Mouse (Mus musculus): Measurements from ENCODE around the gene Rab3il1. TPM values are rescaled to one million over a fixed set of nuclear protein-coding genes. Genes with fewer than 3 reads are reported as not detected.

Gene Rab3il1
- total RNA-seq, 2 experiments from 2014 or later = 9.4 to 9.5 TPM

GRCm38 (mm10) chr19:9982151-9982851 lies 19.2 kb upstream of the Rab3il1 start:
- DNase-seq (ENCODE audit: low spot score in 2 of 2) = peak; percentile 97 to 98
- intact Hi-C loops (cut with DNase I) = loop anchor here (2.0 kb wide), 1 partner anchor 16 kb away; no protein-coding TSS in a partner anchor

GRCm38 (mm10) chr19:9982852-9983542 lies 18.5 kb upstream of the Rab3il1 start:
- intact Hi-C loops (cut with DNase I) = loop anchor here (1.0 to 2.0 kb wide), 2 partner anchors 16 to 61 kb away; no protein-coding TSS in a partner anchor
- DNase-seq (ENCODE audit: low spot score in 2 of 2) = peak; percentile 54 to 69

- intact Hi-C loops (cut with DNase I) = no loop called here
- DNase-seq (ENCODE audit: low spot score in 2 of 2) = no peak
Observed at GRCm38 (mm10) chr19:9984111-9985055, 17.1 kb upstream of the Rab3il1 start.

GRCm38 (mm10) chr19:9985190-9985899 lies 16.1 kb upstream of the Rab3il1 start:
- DNase-seq (ENCODE audit: low spot score in 2 of 2) = no peak
- intact Hi-C loops (cut with DNase I) = no loop called here

GRCm38 (mm10) chr19:9985900-9986421 lies 15.5 kb upstream of the Rab3il1 start:
- no peak for DNase-seq (ENCODE audit: low spot score in 2 of 2)
- intact Hi-C loops (cut with DNase I) = no loop called here

- intact Hi-C loops (cut with DNase I) = no loop called here
Observed at GRCm38 (mm10) chr19:9987192-9987591, 14.3 kb upstream of the Rab3il1 start.

GRCm38 (mm10) chr19:9987593-9987992 lies 13.9 kb upstream of the Rab3il1 start:
- intact Hi-C loops (cut with DNase I) = no loop called here
- DNase-seq (ENCODE audit: low spot score in 2 of 2) = no peak

More at GRCm38 (mm10) chr19:9987192-9987591, 14.3 kb upstream of the Rab3il1 start:
- no peak for DNase-seq (ENCODE audit: low spot score in 2 of 2)

- no peak for DNase-seq (ENCODE audit: low spot score in 2 of 2)
- intact Hi-C loops (cut with DNase I) = no loop called here
Observed at GRCm38 (mm10) chr19:9989171-9989883, 12.1 kb upstream of the Rab3il1 start.

- intact Hi-C loops (cut with DNase I) = loop anchor here (10.0 kb wide), 1 partner anchor 765 kb away; no protein-coding TSS in a partner anchor
- no peak for DNase-seq (ENCODE audit: low spot score in 2 of 2)
Observed at GRCm38 (mm10) chr19:9989884-9990256, 11.6 kb upstream of the Rab3il1 start.

GRCm38 (mm10) chr19:9991304-9991703 lies 10.2 kb upstream of the Rab3il1 start:
- intact Hi-C loops (cut with DNase I) = loop anchor here (1.0 to 10.0 kb wide), 2 partner anchors 75 to 767 kb away; no protein-coding TSS in a partner anchor

GRCm38 (mm10) chr19:9992011-9992958 lies 9.2 kb upstream of the Rab3il1 start:
- no peak for DNase-seq (ENCODE audit: low spot score in 2 of 2)
- intact Hi-C loops (cut with DNase I) = loop anchor here (10.0 kb wide), 1 partner anchor 767 kb away; no protein-coding TSS in a partner anchor

More at GRCm38 (mm10) chr19:9991304-9991703, 10.2 kb upstream of the Rab3il1 start:
- DNase-seq (ENCODE audit: low spot score in 2 of 2) = peak; percentile 72 to 81

GRCm38 (mm10) chr19:9993036-9993656 lies 8.3 kb upstream of the Rab3il1 start:
- peak; percentile 77 to 80 for DNase-seq (ENCODE audit: low spot score in 2 of 2)
- intact Hi-C loops (cut with DNase I) = loop anchor here (10.0 kb wide), 1 partner anchor 768 kb away; no protein-coding TSS in a partner anchor

- DNase-seq (ENCODE audit: low spot score in 2 of 2) = no peak
- intact Hi-C loops (cut with DNase I) = loop anchor here (10.0 kb wide), 1 partner anchor 773 kb away; no protein-coding TSS in a partner anchor
Observed at GRCm38 (mm10) chr19:9997204-9998062, 4.0 kb upstream of the Rab3il1 start.

GRCm38 (mm10) chr19:9998063-9998416 lies 3.4 kb upstream of the Rab3il1 start:
- DNase-seq (ENCODE audit: low spot score in 2 of 2) = no peak
- intact Hi-C loops (cut with DNase I) = loop anchor here (10.0 kb wide), 1 partner anchor 773 kb away; no protein-coding TSS in a partner anchor

GRCm38 (mm10) chr19:9998736-9999486 lies 2.6 kb upstream of the Rab3il1 start:
- intact Hi-C loops (cut with DNase I) = loop anchor here (10.0 kb wide), 1 partner anchor 774 kb away; no protein-coding TSS in a partner anchor
- DNase-seq (ENCODE audit: low spot score in 2 of 2) = peak in 1 of 2 experiments; percentile 47
